Mouse (Mus musculus): ENCODE measurements around the gene Cmklr1.

GRCm38 (mm10) chr5:113639126-113639525, 11.1 kb downstream of the Cmklr1 start:
- TF ChIP-seq CTCF (IDR thresholded peaks at IDR 0.05; ENCODE audit: low read depth, low read length) (no peak), POLR2A (IDR thresholded peaks at IDR 0.05; ENCODE audit: borderline replicate concordance, low read depth, low read length) (no peak)

Measured in bone marrow macrophage, adult 2 months (primary cell).